Mouse (Mus musculus) heart, adult 10 weeks (tissue): ENCODE data around the gene Filip1. TPM values are rescaled to one million over a fixed set of nuclear protein-coding genes. Genes with fewer than 3 reads are reported as not detected.

Experiments used
- polyA plus RNA-seq: library from polyadenylated mRNA; stranded (reverse); fragments of 350-450 nt; fragmentation: Illumina TruSeq; extraction: RNeasy Lipid Tissue Mini Kit (QIAGEN cat#74804); gene quantifications from one replicate; pipeline ENCODE4 v1.2.3, GENCODE M21; 2014; ENCODE audit warnings: low read depth, low replicate concordance

Filip1 gene
- polyA plus RNA-seq, result 42.0 TPM

DNA sequence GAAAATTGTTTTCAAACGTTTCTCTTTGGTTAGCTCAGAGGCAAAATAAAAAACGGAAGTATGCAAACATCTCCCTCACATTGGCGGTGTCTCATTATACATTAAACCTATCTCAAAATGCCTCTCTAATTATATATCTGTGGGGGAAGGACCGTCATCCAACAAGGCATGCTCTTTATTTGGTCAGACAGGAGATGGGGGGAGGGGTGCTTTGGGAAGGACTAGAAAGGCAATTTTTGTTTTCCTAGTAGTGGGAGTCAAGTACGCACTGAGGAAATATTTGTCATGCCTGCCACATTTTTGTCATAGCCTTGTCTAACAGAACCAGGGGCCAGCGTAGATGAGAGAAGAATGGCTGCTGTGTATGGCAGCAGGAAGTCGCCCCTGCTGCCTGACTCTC lies at the start of gene Filip1:
Filip1 (minus strand) TSS at position 101 of the 400 bp plus-strand sequence.

DNA sequence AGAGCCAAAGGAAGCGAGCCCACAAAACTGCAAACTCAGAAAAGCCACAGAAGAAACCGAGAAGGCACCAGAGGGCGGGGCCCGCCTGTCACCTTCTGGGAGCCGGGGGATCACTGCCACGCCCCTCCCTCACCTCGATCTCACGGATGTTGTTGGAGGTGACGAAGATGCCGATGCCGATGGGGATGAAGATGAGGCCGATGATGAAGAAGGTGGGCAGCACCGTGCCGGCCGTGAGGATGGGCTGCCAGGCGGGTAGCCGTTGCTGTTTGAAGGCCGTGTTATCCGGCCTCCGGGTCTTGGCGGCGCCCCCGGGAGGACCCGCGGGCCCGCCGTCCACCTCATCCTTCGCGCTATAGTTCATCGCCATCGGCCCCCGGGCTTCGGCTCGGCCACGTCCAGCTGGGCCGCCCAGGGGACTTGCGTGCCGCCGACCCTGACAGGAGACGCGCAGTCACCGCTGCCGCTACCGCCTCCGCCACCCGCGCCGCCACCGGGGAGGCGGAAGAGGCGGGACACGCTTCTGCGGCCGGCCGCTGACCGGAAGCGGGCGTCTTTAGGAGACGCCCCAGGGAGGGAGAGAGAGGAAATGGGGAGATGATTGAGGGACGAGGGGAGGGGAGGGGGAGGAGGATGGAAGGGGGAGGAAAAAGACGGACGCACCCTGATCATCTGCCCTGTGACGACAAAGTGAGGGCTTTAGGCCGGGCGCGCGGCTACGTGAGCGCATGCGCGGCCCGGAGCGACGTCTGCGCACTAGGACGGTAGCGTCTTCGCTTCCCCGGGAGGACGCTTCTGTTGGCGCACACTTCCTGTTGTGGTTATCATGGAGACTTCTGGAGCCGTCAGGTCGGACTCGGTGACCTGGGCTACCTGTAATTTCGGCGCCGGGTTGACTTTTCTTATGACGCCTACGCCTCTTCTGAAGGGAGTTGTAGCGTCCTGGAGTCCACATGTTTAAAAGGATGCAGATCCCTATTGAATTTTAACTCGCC lies 219.5 kb downstream of the Filip1 start, which contains the start of gene Tmem30a:
Tmem30a (minus strand) TSS at position 667 of the 995 bp plus-strand sequence.

Other genes with a start within 250 kb of the Filip1 start
- 72.1 TPM for gene Tmem30a, start 219.3 kb downstream of the Filip1 start, polyA plus RNA-seq
- 70.0 TPM for gene Senp6, start 54.1 kb upstream of the Filip1 start, polyA plus RNA-seq
- 11.6 TPM for gene Myo6, start 152.2 kb upstream of the Filip1 start, polyA plus RNA-seq